Mouse (Mus musculus) gastrocnemius, adult 18-20 months (tissue): Measurements from ENCODE around the gene Smok3c. TPM values are rescaled to one million over a fixed set of nuclear protein-coding genes. Genes with fewer than 3 reads are reported as not detected.
"Not testable (repeated sequence)": the region's sequence is repeated elsewhere in the genome, so short reads cannot be mapped to it uniquely, and the experiment has no call there.

Source experiments
- DNase-seq: peaks from one replicate; pipeline ENCODE4 v3.0.0; 2021; ENCODE audit warnings: low spot score
- long read RNA-seq, 2 experiments: library from polyadenylated mRNA; stranded (forward); transcript quantifications; one replicate each; pipeline ENCODE4 v2.0.0; 2021
- total RNA-seq, 2 experiments: library from RNA; stranded (reverse); gene quantifications; 2 replicates each; pipeline ENCODE4 v1.2.3; 2021

Gene Smok3c
- not detected for total RNA-seq
- long read RNA-seq, experiment 1: 0 reads
- long read RNA-seq, experiment 2: 0 reads

- DNase-seq: not testable (repeated sequence)
Measured at GRCm38 (mm10) chr5:138052894-138053293, at the start of gene Smok3c. TSS of gene Smok3c (plus strand) at chr5:138053194.

GRCm38 (mm10) chr5:138009437-138009836, 43.6 kb upstream of the Smok3c start:
- DNase-seq: no peak

GRCm38 (mm10) chr5:138012382-138012781, 40.6 kb upstream of the Smok3c start:
- DNase-seq: no peak

GRCm38 (mm10) chr5:138016530-138016929, 36.5 kb upstream of the Smok3c start:
- no peak for DNase-seq

GRCm38 (mm10) chr5:138016997-138017396, 36.0 kb upstream of the Smok3c start:
- no peak for DNase-seq

- not testable (repeated sequence) for DNase-seq
Measured at GRCm38 (mm10) chr5:138019577-138019976, 33.4 kb upstream of the Smok3c start.

GRCm38 (mm10) chr5:138020961-138021479, 32.0 kb upstream of the Smok3c start, which contains the start of the genes Smok3a and Smok3b:
TSS of gene Smok3a (plus strand) at chr5:138021261.
TSS of gene Smok3b (plus strand) at chr5:138021429.
- not testable (repeated sequence) for DNase-seq

GRCm38 (mm10) chr5:138073803-138074202, 20.8 kb downstream of the Smok3c start:
- DNase-seq: no peak

- no peak for DNase-seq
Measured at GRCm38 (mm10) chr5:138075684-138076083, 22.7 kb downstream of the Smok3c start.

- DNase-seq: no peak
Measured at GRCm38 (mm10) chr5:138076148-138076547, 23.2 kb downstream of the Smok3c start.

GRCm38 (mm10) chr5:138080456-138080855, 27.5 kb downstream of the Smok3c start:
- no peak for DNase-seq

- DNase-seq: no peak
Measured at GRCm38 (mm10) chr5:138081446-138081845, 28.5 kb downstream of the Smok3c start.

GRCm38 (mm10) chr5:138083318-138083900, 30.4 kb downstream of the Smok3c start:
- DNase-seq: no peak

GRCm38 (mm10) chr5:138083936-138084335, 30.9 kb downstream of the Smok3c start:
- no peak for DNase-seq

GRCm38 (mm10) chr5:138084507-138084906, 31.5 kb downstream of the Smok3c start:
- no peak for DNase-seq

GRCm38 (mm10) chr5:138084996-138085395, 32.0 kb downstream of the Smok3c start, which contains the start of gene Zkscan1:
TSS of gene Zkscan1 (plus strand) at chr5:138085084.
- DNase-seq: peak; percentile 86

GRCm38 (mm10) chr5:138085421-138085911, 32.5 kb downstream of the Smok3c start:
- no peak for DNase-seq

- DNase-seq: no peak
Measured at GRCm38 (mm10) chr5:138086842-138087241, 33.8 kb downstream of the Smok3c start.

GRCm38 (mm10) chr5:138088366-138088765, 35.4 kb downstream of the Smok3c start:
- DNase-seq: no peak

GRCm38 (mm10) chr5:138089108-138089551, 36.1 kb downstream of the Smok3c start:
- DNase-seq: no peak

GRCm38 (mm10) chr5:138090271-138090670, 37.3 kb downstream of the Smok3c start:
- no peak for DNase-seq

GRCm38 (mm10) chr5:138090737-138091136, 37.7 kb downstream of the Smok3c start:
- DNase-seq: no peak

- DNase-seq: no peak
Measured at GRCm38 (mm10) chr5:138092771-138093170, 39.8 kb downstream of the Smok3c start.
